Mouse (Mus musculus) stomach, postnatal 0 days (tissue): ENCODE results near the gene Tshr.

Experiments
- CTCF ChIP-seq: IDR thresholded peaks from 2 replicates; pipeline ENCODE4 v1.5.1; 2016; ENCODE audit warnings: antibody characterized with exemption, low read depth, mild to moderate bottlenecking, moderate library complexity
- EP300 ChIP-seq: optimal IDR thresholded peaks from 2 replicates; pipeline ENCODE3; 2016; ENCODE audit warnings: antibody characterized with exemption

- TF ChIP-seq CTCF (peak; percentile 95), EP300 (no peak)
Observed at GRCm38 (mm10) chr12:91400232-91401048, 16.1 kb downstream of the Tshr start.
